Mouse (Mus musculus): ENCODE measurements around the gene Naa15.
A peak's percentile ranks its signal among the peaks of the same experiment; 100 is the strongest.

Naa15 gene

GRCm38 (mm10) chr3:51475706-51476105 lies 60.8 kb downstream of the Naa15 start:
- DNase-seq: no peak

- DNase-seq: no peak
Measured at GRCm38 (mm10) chr3:51479893-51480292, 64.9 kb downstream of the Naa15 start.

GRCm38 (mm10) chr3:51481059-51481458 lies 66.1 kb downstream of the Naa15 start:
- peak; percentile 56 for DNase-seq

- no peak for DNase-seq
Measured at GRCm38 (mm10) chr3:51481881-51482280, 66.9 kb downstream of the Naa15 start.

GRCm38 (mm10) chr3:51482781-51483180 lies 67.8 kb downstream of the Naa15 start:
- DNase-seq: no peak

- DNase-seq: peak; percentile 96
Measured at GRCm38 (mm10) chr3:51483741-51484359, 68.9 kb downstream of the Naa15 start, which contains the start of gene Rab33b. Rab33b (plus strand) TSS chr3:51483920.

- no peak for DNase-seq
Measured at GRCm38 (mm10) chr3:51484370-51484769, 69.4 kb downstream of the Naa15 start.

- no peak for DNase-seq
Measured at GRCm38 (mm10) chr3:51485347-51485746, 70.4 kb downstream of the Naa15 start.

GRCm38 (mm10) chr3:51486491-51487195 lies 71.7 kb downstream of the Naa15 start:
- DNase-seq: no peak

GRCm38 (mm10) chr3:51490088-51490753 lies 75.3 kb downstream of the Naa15 start:
- DNase-seq: no peak

- no peak for DNase-seq
Measured at GRCm38 (mm10) chr3:51493272-51493838, 78.4 kb downstream of the Naa15 start.

GRCm38 (mm10) chr3:51494466-51494865 lies 79.5 kb downstream of the Naa15 start:
- DNase-seq: no peak

- no peak for DNase-seq
Measured at GRCm38 (mm10) chr3:51495646-51496045, 80.7 kb downstream of the Naa15 start.

GRCm38 (mm10) chr3:51497978-51498377 lies 83.0 kb downstream of the Naa15 start:
- no peak for DNase-seq

GRCm38 (mm10) chr3:51498659-51499058 lies 83.7 kb downstream of the Naa15 start:
- DNase-seq: no peak

GRCm38 (mm10) chr3:51499876-51500275 lies 84.9 kb downstream of the Naa15 start:
- DNase-seq: no peak

- DNase-seq: no peak
Measured at GRCm38 (mm10) chr3:51504385-51504952, 89.5 kb downstream of the Naa15 start.

GRCm38 (mm10) chr3:51505465-51505864 lies 90.5 kb downstream of the Naa15 start:
- peak; percentile 69 for DNase-seq

- DNase-seq: peak; percentile 84
Measured at GRCm38 (mm10) chr3:51510903-51511302, 96.0 kb downstream of the Naa15 start.

- DNase-seq: no peak
Measured at GRCm38 (mm10) chr3:51511983-51512382, 97.0 kb downstream of the Naa15 start.

- DNase-seq: no peak
Measured at GRCm38 (mm10) chr3:51517467-51517866, 102.5 kb downstream of the Naa15 start.

GRCm38 (mm10) chr3:51517878-51518762 lies 103.2 kb downstream of the Naa15 start:
- DNase-seq: no peak
